Mouse (Mus musculus): ENCODE results near the gene Herc1. TPM values are rescaled to one million over a fixed set of nuclear protein-coding genes. Genes with fewer than 3 reads are reported as not detected.

Gene Herc1
- polyA plus RNA-seq, 1 experiment, result 64.5 TPM

- no peak overlapping the region for H3K27ac ChIP-seq (ENCODE audit: insufficient read depth, low read length)
- H3K4me1 ChIP-seq (ENCODE audit: control insufficient read depth, insufficient read depth, low read length), result no peaks in the 10 kb centered on the region
- H3K4me3 ChIP-seq (ENCODE audit: insufficient read depth, low read length), result no peak overlapping the region
- no peak for TF ChIP-seq CTCF (IDR thresholded peaks at IDR 0.05; ENCODE audit: extremely low read depth, insufficient read depth, low read length)
- TF ChIP-seq POLR2A (IDR thresholded peaks at IDR 0.05; ENCODE audit: extremely low read depth, insufficient read depth, low read length), result no peak
These were observed 9.7 kb upstream of the Herc1 start for GRCm38 (mm10) chr9:66340394-66341094.

- TF ChIP-seq CTCF (IDR thresholded peaks at IDR 0.05; ENCODE audit: extremely low read depth, insufficient read depth, low read length) (no peak), POLR2A (IDR thresholded peaks at IDR 0.05; ENCODE audit: extremely low read depth, insufficient read depth, low read length) (no peak)
- Histone ChIP-seq H3K4me3 (ENCODE audit: insufficient read depth, low read length) (no peak overlapping the region), H3K4me1 (ENCODE audit: control insufficient read depth, insufficient read depth, low read length) (peaks cover 3% of the 10 kb centered on the region; the same call in 1 of the 2 replicates), H3K27ac (ENCODE audit: insufficient read depth, low read length) (no peak overlapping the region)
These were observed 2.7 kb upstream of the Herc1 start for GRCm38 (mm10) chr9:66347405-66348035.

GRCm38 (mm10) chr9:66349144-66349859 is 948 bp upstream of the Herc1 start:
- TF ChIP-seq CTCF (IDR thresholded peaks at IDR 0.05; ENCODE audit: extremely low read depth, insufficient read depth, low read length) (no peak), POLR2A (IDR thresholded peaks at IDR 0.05; ENCODE audit: extremely low read depth, insufficient read depth, low read length) (no peak)
- Histone ChIP-seq H3K4me3 (ENCODE audit: insufficient read depth, low read length) (peak overlapping the region; percentile 99), H3K27ac (ENCODE audit: insufficient read depth, low read length) (no peak overlapping the region), H3K4me1 (ENCODE audit: control insufficient read depth, insufficient read depth, low read length) (peaks cover 3% of the 10 kb centered on the region; the same call in 1 of the 2 replicates)

GRCm38 (mm10) chr9:66350788-66351430 is 659 bp downstream of the Herc1 start:
- peaks cover 4% of the 10 kb centered on the region; the same call in 1 of the 2 replicates for H3K4me1 ChIP-seq (ENCODE audit: control insufficient read depth, insufficient read depth, low read length)
- TF ChIP-seq POLR2A (IDR thresholded peaks at IDR 0.05; ENCODE audit: extremely low read depth, insufficient read depth, low read length) (0 out of 2 replicates have a peak, but pooled peaks have one; percentile 20), CTCF (IDR thresholded peaks at IDR 0.05; ENCODE audit: extremely low read depth, insufficient read depth, low read length) (no peak)
- H3K27ac ChIP-seq (ENCODE audit: insufficient read depth, low read length), result peak overlapping the region; percentile 92
- peak overlapping the region; percentile 99 for H3K4me3 ChIP-seq (ENCODE audit: insufficient read depth, low read length)

GRCm38 (mm10) chr9:66352704-66353103 is 2.5 kb downstream of the Herc1 start:
- H3K27ac ChIP-seq (ENCODE audit: insufficient read depth, low read length), result no peak overlapping the region
- H3K4me3 ChIP-seq (ENCODE audit: insufficient read depth, low read length), result peak overlapping the region; percentile 99; the same call in 1 of the 2 replicates
- H3K4me1 ChIP-seq (ENCODE audit: control insufficient read depth, insufficient read depth, low read length), result peaks cover 4% of the 10 kb centered on the region; the same call in 1 of the 2 replicates
- TF ChIP-seq POLR2A (IDR thresholded peaks at IDR 0.05; ENCODE audit: extremely low read depth, insufficient read depth, low read length) (no peak), CTCF (IDR thresholded peaks at IDR 0.05; ENCODE audit: extremely low read depth, insufficient read depth, low read length) (no peak)

- Histone ChIP-seq H3K4me1 (ENCODE audit: control insufficient read depth, insufficient read depth, low read length) (peaks cover 7% of the 10 kb centered on the region), H3K27ac (ENCODE audit: insufficient read depth, low read length) (no peak overlapping the region)
These were observed 8.9 kb downstream of the Herc1 start for GRCm38 (mm10) chr9:66359135-66359534.

GRCm38 (mm10) chr9:66360143-66360690 is 10.0 kb downstream of the Herc1 start:
- TF ChIP-seq CTCF (IDR thresholded peaks at IDR 0.05; ENCODE audit: extremely low read depth, insufficient read depth, low read length), result no peak
- no peak for TF ChIP-seq POLR2A (IDR thresholded peaks at IDR 0.05; ENCODE audit: extremely low read depth, insufficient read depth, low read length)
- Histone ChIP-seq H3K4me3 (ENCODE audit: insufficient read depth, low read length) (no peak overlapping the region), H3K27ac (ENCODE audit: insufficient read depth, low read length) (no peak overlapping the region)

More at GRCm38 (mm10) chr9:66359135-66359534, 8.9 kb downstream of the Herc1 start:
- no peak overlapping the region for H3K4me3 ChIP-seq (ENCODE audit: insufficient read depth, low read length)
- TF ChIP-seq CTCF (IDR thresholded peaks at IDR 0.05; ENCODE audit: extremely low read depth, insufficient read depth, low read length), result no peak
- no peak for TF ChIP-seq POLR2A (IDR thresholded peaks at IDR 0.05; ENCODE audit: extremely low read depth, insufficient read depth, low read length)

GRCm38 (mm10) chr9:66368890-66369433 is 18.7 kb downstream of the Herc1 start:
- Histone ChIP-seq H3K4me1 (ENCODE audit: control insufficient read depth, insufficient read depth, low read length) (peaks cover 3% of the 10 kb centered on the region; the same call in 1 of the 2 replicates), H3K4me3 (ENCODE audit: insufficient read depth, low read length) (no peak overlapping the region), H3K27ac (ENCODE audit: insufficient read depth, low read length) (no peak overlapping the region)
- TF ChIP-seq CTCF (IDR thresholded peaks at IDR 0.05; ENCODE audit: extremely low read depth, insufficient read depth, low read length) (no peak), POLR2A (IDR thresholded peaks at IDR 0.05; ENCODE audit: extremely low read depth, insufficient read depth, low read length) (no peak)

More at GRCm38 (mm10) chr9:66360143-66360690, 10.0 kb downstream of the Herc1 start:
- H3K4me1 ChIP-seq (ENCODE audit: control insufficient read depth, insufficient read depth, low read length), result peaks cover 5% of the 10 kb centered on the region
